Mouse (Mus musculus) retina, postnatal 7 days (tissue): ENCODE results near the gene A430078G23Rik.
"Not testable (repeated sequence)": the region's sequence is repeated elsewhere in the genome, so short reads cannot be mapped to it uniquely, and the experiment has no call there.

ENCODE experiments used
- DNase-seq: peaks from one replicate; pipeline ENCODE4 v3.0.0-alpha.2; 2012; ENCODE audit warnings: low read depth, low spot score

A430078G23Rik gene

DNA sequence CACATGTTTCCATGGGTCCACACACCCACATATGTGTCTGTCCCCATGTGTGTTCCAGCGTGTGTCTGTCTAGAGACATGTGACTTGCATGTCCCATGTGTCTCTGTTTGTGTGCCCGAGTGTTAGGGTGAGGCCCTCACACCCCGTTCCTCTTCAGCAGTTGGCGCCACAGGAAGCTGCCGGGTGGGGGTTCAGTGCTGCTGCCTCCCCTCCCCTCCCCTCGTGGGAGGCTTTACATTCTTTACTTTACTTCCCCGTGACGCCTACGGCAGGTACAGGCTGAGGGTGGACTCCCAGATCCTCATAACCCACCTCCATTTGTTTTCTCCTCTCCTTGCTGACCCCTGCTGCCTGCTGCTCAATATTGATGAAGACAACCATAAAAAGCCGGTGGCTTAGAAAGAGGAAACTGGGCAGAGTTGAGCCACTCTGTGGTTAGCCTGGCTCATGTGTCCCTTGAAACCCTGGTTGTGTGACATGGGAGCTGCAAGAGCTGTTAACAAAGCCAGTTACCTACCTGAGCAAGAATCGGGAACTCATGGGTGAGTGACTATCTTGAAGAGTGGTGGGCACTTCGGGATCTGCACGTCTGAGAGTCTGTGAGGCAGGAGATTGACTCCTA, at the start of gene A430078G23Rik:
Gene A430078G23Rik, plus strand, starts transcription at position 227 of the 622 bp plus-strand sequence.
- DNase-seq: no peak

DNA sequence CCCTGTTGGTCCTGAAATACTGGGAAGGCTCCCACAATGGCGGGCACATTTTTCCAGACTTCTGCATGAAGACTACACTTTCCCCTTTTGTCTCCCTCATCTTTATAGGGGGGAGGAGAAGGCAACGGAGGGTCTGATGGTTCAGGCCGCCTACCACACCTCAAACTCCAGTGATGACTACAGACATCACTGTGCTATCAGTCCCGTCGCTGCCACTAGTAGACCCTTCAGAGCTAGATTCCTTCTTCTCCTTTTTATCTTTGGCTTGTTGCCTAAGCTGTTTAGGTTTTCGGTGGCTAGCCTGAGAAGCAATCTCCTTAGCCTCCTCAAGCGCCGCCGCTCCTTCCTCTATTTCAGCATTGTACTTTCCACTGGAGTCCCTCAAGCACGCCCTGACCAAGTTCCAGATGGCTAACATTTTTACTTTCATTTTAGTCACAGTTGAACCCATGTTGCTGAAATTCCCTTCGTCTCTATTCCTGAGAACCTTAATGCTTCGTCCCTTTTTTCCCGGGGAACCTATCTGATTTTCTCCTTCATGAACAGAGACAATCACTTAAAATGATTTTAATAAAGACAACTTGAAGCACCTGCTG, 44.9 kb upstream of the A430078G23Rik start:
- not testable (repeated sequence) for DNase-seq

DNA sequence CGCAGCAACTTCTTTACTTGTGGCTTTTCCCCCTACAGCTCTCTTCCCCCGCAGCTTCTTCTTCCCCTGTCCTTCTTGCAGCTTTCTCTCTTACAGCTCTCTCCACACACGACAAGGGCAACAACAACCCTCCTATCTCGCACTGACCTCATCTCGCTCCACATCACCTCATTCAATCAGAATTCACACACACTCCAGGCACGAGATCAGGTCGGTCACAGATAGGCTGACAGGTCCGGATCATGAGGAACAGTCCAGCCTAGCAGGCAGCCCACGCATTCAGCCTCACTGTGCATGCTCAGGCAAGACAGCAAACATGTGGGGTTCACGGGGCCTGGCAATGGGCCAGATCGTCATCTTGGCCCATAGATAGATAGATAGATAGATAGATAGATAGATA, 43.6 kb upstream of the A430078G23Rik start:
- no peak for DNase-seq

GRCm38 (mm10) chr8:3311482-3311881, 41.7 kb upstream of the A430078G23Rik start:
- no peak for DNase-seq

- not testable (repeated sequence) for DNase-seq
These were observed 39.8 kb upstream of the A430078G23Rik start for GRCm38 (mm10) chr8:3313417-3313816.

DNA sequence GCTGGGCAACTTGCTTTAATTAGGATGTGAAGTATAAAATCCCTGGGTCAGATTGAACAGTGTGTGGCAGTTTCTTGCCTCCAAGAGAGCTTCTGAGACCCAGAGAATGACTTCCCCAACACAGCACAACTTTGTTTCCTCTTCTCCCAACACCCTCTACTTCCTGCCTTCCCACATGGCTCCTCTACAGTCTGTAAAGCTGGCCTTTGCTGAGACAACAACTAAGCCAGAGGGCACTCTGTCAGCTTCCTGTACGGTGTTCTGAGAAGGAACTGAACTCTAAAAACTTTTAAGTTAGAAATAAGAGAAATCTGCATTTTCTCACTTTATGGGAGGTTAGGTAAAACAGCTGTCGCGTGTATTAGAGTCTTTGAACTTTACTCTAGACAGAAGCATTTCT, 39.4 kb upstream of the A430078G23Rik start:
- no peak for DNase-seq

GRCm38 (mm10) chr8:3314345-3314744, 38.9 kb upstream of the A430078G23Rik start:
- no peak for DNase-seq

DNA sequence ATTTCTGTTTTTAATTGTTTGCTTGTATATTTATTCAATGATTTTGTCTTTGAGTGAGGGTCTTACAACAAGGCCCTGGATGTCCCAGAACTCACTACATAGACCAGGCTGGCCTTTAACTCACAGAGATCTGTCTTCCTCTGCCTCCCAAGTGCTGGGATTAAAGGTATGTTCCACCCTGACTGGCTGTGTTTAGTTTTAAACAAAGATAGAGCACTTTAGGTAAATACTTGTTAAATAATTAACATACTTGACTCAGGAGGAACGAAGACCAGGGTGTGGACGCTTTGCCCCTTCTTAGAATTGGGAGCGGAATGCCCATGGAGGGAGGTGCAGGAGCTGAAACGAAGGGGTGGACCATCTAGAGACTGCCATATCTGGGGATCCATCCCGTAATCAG, 36.6 kb upstream of the A430078G23Rik start:
- no peak for DNase-seq

- not testable (repeated sequence) for DNase-seq
These were observed 33.9 kb upstream of the A430078G23Rik start for GRCm38 (mm10) chr8:3319267-3319666.

GRCm38 (mm10) chr8:3324253-3324652, 29.0 kb upstream of the A430078G23Rik start:
- DNase-seq: no peak

DNA sequence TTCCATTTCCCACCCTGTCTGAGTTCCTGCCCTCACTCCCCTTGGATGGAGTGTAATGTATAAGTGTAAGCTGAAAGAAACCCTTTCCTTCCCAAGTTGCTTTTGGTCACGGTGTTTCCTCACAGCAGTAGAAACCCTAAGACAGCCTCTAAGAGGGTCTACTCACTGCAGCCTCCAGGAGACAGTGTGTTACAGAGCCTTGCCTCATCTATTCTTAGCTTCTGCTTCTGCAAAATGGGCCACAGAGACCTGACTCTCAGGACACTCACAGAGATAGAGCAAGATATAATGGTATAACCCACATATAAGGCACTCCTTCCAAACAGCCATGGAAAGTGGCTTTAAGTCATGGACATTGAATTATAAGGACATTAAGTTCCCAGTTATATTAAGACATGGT, 26.2 kb upstream of the A430078G23Rik start:
- DNase-seq: no peak

DNA sequence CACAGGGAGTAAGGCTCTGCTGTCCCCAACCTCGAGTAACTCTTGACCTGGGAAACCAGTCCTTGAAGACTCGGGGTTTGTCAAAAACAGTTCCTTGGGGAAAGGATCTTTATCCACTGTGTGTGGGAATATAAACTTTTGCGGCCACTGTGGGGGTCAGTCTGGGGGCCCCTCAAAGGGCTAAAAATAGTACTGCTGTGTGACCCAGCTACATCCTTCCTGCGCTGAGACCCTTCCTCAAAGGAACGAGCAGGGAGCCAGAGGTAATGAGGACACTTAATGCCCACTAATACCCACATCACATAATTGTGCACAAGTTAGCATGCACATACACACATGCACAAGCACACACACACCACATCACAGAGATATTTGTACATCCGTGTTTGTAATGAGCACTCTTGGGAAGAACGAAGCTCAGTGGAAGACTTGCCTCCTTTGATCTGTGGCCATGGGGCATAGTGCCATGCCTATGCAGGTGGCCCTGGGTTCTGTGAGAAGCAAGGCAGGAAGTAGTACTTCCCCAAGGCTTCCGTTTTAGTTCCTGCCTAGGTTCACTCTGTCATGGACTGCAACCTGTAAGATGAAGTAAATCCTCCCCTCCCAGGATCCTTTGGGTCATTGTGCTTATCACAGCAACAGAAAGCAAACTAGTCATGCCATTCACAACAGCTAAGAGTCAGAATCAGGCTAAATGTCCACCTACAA, 25.5 kb upstream of the A430078G23Rik start:
- DNase-seq: no peak

GRCm38 (mm10) chr8:3330662-3331061, 22.6 kb upstream of the A430078G23Rik start:
- peak; percentile 63 for DNase-seq

DNA sequence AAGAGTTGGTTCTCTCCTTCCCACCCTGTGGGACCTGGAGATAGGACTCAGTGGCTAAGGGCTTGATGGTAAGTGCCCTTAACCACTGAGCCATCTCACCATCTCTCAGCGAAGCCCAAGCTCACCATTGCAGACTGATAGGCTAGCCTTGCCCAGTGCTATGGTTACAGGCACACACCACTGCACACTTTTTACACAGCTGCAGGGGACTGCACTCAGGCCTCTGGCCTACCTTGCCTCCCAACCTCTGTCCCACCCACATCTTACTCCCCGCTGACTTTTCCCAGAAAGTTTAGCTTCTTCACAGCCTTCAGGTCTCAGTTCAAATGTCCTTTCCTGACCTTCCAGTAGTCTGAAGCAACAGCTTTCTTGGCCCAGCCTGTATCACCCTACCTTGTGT, 21.5 kb upstream of the A430078G23Rik start:
- no peak for DNase-seq

DNA sequence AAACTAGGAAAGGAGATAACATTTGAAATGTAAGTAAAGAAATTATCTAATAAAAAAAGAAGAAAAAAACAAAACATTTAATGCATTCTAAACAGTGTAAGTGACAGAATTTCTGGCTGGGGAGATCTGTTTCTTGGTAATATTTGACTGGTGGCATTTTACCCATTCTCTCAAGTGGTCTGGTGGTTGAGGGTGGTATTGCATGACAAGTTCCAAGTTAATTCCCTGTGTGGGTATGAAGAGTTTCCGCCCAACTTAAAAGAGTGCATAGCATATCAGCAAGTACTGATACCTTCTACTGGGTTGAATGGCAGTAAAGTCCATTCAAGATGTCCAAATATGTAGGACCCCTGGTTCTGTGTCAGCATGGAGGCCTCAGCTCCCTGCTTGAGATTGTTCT, 17.3 kb upstream of the A430078G23Rik start:
- DNase-seq: no peak

GRCm38 (mm10) chr8:3336658-3337524, 16.3 kb upstream of the A430078G23Rik start:
- peak; percentile 32 for DNase-seq

DNA sequence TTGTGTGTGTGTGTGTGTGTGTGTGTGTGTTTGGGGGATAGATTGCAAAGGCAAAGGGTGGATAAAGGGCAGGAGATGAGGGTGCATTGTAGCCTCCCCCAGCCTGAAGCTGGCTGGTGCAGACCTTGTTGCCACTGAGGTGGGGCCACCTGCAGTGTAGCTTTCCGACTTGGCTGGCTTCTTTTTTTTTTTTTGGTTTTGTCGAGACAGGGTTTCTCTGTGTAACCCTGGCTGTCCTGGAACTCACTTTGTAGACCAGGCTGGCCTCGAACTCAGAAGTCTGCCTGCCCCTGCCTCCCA, 15.7 kb upstream of the A430078G23Rik start:
- DNase-seq: not testable (repeated sequence)

DNA sequence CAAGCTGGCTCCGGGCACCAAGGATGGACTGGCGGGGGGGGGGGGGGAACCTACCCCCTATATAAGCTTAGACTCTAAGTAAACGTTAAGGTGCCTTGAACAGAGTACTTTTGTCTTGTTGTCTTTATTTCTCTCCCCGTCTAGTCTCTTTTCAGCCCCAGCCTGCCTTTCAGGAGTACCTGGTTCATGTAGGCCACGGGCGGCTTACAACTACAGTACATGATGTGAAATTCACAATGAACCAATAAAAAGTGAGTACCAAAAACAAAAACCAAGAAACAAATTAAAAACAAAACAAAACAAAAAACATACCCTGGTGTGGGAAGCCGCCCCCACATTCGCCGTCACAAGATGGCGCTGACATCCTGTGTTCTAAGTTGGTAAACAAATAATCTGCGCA, 15.2 kb upstream of the A430078G23Rik start:
- DNase-seq: no peak

DNA sequence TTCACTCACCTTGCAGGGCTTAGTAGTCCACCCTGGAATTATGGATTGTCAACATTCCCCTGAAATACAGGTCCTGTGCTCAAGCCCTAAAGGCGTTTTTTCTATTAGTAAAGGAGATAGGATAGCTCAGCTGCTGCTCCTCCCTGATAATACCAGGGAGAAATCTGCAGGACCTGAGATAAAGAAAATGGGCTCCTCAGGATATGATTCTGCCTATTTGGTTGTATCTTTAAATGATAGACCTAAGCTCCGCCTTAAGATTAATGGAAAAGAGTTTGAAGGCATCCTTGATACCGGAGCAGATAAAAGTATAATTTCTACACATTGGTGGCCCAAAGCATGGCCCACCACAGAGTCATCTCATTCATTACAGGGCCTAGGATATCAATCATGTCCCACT, 12.5 kb upstream of the A430078G23Rik start:
- DNase-seq: not testable (repeated sequence)

GRCm38 (mm10) chr8:3345337-3345736, 7.9 kb upstream of the A430078G23Rik start:
- no peak for DNase-seq

DNA sequence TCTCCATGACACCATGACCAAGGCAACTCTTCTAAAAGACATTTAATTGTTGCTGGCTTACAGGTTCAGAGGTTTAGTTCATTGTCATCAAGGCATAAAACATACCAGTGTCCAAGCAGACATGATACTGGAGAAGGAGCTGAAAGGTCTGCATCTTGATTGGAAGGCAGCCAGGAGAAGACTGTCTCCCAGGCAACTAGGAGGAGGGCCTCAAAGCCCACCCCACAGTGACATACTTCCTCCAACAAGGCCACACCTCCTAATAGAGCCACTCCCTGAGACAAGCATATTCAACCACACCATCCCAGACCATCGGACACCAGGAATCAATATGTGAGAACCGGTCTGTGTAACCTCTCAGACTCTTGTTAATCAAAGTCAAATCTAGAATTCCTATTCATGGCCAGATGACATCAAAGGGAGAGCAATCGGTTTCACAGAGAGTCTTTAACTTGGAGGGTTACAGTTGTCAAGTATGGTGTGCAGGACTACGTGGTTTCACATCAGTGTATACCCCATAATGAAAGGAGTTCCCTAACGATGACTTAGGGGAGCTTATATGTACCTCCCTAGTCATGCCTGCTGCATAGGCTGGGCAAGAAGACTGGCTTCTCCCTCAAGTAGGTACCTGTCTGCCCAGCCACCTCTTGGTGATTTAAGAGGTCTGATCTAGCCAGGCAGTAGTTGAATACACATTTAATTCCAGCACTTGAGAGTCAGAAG, 6.4 kb upstream of the A430078G23Rik start:
- no peak for DNase-seq
